Mouse (Mus musculus) bone marrow, adult 2 months (tissue): Measurements from ENCODE around the gene Nsun3. TPM values are rescaled to one million over a fixed set of nuclear protein-coding genes. Genes with fewer than 3 reads are reported as not detected.

Experiments used
- H3K27ac ChIP-seq: fragments of 200-500 bp; 2 replicates; pipeline ENCODE4 v1.5.1; 2012; ENCODE audit warnings: low read depth, mild to moderate bottlenecking, control low read depth, inconsistent platforms, low read length; ENCODE audit not compliant: control insufficient read depth, poor library complexity, insufficient read depth
- H3K4me1 ChIP-seq: fragments of 200-500 bp; 2 replicates; pipeline ENCODE4 v1.6.1; 2011; ENCODE audit warnings: low read length; ENCODE audit not compliant: control insufficient read depth, insufficient read depth
- H3K4me3 ChIP-seq: fragments of 200-500 bp; replicated peaks from 2 replicates; pipeline ENCODE3; 2011; ENCODE audit warnings: mild to moderate bottlenecking, low read depth, low read length, control low read depth; ENCODE audit not compliant: control insufficient read depth
- CTCF ChIP-seq: fragments of 200-500 bp; IDR thresholded peaks from 2 replicates; pipeline ENCODE4 v1.5.1; 2011; ENCODE audit warnings: low read length, control low read depth; ENCODE audit not compliant: control insufficient read depth, insufficient read depth
- POLR2A ChIP-seq: fragments of 200-500 bp; IDR thresholded peaks from 2 replicates; pipeline ENCODE4 v1.6.1; 2011; ENCODE audit warnings: low read depth, mild to moderate bottlenecking, control low read depth, low read length, borderline replicate concordance; ENCODE audit not compliant: control insufficient read depth
- WGBS: fragments of 180-500 bp; shearing (Covaris S2); methylation state at CpG from one replicate; pipeline ENCODE4 v1.1.7; 2018; 5-methylcytosine and 5-hydroxymethylcytosine counted together
- polyA plus RNA-seq: library from polyadenylated mRNA; stranded (reverse); fragments of >200 nt; gene quantifications from 2 replicates; pipeline ENCODE4 v1.2.4, GENCODE M21; 2011; ENCODE audit warnings: low replicate concordance; ENCODE audit not compliant: missing spikeins, insufficient read depth, insufficient read length

The Nsun3 gene
- polyA plus RNA-seq, 1 experiment = 11.3 TPM

DNA sequence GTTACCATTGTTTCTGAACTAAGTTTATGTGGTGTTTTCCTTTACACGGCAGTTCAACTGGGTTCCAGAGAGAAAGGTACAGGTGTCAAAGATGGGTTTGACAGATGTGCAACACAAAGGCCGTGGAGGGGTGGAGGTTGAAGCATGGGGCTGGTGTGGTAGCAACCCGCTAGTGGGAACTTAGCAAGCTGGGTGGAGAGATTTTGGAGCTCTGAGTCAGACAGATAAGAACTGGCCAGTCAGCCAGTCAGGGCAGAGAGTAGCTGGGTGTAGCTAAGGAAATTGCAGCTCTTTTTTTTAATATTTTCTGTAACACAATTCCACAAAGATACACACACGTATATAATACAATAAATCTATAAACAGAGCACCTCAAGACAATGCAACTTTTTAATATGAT is 24.2 kb upstream of the Nsun3 start:
- 72% methylated on average over 4 of the region's 4 CpGs for WGBS
- H3K4me3 ChIP-seq = no peak overlapping the region
- no peak for TF ChIP-seq POLR2A
- no peak for TF ChIP-seq CTCF
- H3K27ac ChIP-seq = no peak overlapping the region
- H3K4me1 ChIP-seq = no peaks in the 10 kb centered on the region

DNA sequence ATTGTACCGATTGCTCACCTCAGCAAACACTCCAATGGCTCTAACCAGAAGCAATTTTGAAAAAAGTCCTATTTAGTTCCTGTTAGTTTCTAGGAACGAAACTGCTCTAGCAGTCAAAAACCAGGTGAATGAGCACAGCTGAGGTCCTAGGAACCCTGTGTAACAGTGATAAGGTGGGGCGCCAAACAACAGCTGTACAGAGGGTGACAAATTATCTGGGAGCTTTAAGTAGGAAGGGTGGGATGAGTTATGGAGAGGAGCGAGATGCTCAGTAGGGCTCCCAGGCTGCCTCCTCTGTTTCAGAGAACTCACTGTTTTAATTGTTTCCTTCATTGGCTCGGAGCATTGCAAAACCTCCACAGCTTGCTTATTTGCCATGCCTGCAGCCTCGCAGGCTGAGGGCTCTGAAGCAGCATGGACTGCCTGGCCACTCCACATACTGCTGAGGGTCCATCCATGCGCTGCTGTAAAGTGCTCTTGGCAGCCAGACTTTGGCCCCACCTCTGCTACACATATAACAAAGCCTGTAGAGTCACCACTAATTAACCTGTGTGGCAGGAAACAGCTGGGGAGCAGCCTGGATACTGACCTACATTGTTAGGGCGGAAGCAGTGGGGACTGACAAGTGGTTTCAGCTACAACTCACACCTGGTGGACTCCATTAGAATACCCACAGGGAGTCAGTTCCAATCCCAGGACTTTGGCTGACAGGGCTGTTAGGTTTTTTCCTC is 20.8 kb upstream of the Nsun3 start:
- H3K27ac ChIP-seq = no peak overlapping the region
- H3K4me3 ChIP-seq = no peak overlapping the region
- peaks cover 1% of the 10 kb centered on the region; the same call in 1 of the 2 replicates for H3K4me1 ChIP-seq
- no peak for TF ChIP-seq POLR2A
- no peak for TF ChIP-seq CTCF
- 54% methylated on average over 8 of the region's 8 CpGs for WGBS

DNA sequence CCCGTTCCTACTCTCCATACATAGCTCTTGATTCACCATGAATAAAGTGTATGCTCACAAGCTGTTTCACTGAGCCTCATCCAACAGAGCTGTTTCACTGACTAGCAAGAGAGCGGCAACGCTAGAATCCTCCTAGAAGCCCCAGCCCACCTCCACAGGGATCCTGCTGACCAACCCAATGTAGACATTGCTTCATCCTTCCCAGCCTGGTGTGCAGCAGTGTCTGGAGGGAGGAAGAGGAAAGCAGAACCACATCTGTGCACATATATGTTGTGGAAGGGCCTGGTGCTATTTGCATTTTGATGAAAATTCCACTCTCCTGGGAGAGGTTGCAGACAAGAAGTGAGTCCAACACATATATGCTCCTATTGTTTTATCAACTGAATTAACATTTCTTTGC is 18.0 kb upstream of the Nsun3 start:
- H3K4me3 ChIP-seq = no peak overlapping the region
- TF ChIP-seq POLR2A = no peak
- 85% methylated on average over 3 of the region's 3 CpGs for WGBS
- no peak overlapping the region for H3K27ac ChIP-seq
- peaks cover 1% of the 10 kb centered on the region for H3K4me1 ChIP-seq

DNA sequence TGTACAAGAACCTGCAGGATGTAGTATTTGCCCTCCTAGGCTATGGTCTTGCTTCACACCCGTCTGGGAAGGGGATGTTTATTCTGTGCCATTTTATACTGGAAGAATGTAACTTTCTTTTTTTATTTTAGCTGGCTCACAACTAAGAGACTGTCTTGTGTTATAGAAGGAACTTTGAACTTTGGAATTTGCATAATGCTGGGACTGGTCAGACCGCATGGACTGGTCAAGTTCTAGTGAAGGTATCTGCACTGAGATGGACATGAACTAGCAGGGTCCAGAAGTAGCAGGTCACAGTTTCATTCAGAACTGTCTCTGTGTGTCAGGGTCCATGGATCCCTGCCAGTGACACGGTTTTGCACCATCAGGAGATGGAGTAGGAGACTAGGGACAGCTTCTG is 13.2 kb upstream of the Nsun3 start:
- H3K4me3 ChIP-seq = no peak overlapping the region
- peaks cover 3% of the 10 kb centered on the region for H3K4me1 ChIP-seq
- 66% methylated on average over 3 of the region's 3 CpGs for WGBS
- TF ChIP-seq CTCF = no peak
- no peak for TF ChIP-seq POLR2A
- no peak overlapping the region for H3K27ac ChIP-seq

DNA sequence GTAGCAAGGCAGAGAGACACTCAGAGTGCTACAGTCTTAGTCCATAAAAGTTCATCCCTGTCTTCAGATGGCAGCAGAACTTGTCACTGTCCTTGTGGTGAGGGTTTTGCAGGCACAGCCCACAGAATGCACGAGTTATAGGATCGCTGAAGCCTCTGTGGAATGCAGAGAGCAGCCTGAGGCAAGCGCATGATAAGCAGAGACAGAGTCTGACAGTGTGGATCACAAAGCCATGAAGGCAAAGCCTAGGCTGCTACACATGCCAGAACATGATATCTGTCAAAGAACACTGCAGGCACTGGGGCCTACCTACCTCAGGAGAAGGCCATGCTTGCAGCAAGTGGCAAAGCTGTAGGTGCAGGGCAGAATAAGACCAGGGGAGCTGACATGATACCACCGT is 12.8 kb upstream of the Nsun3 start:
- TF ChIP-seq POLR2A (no peak), CTCF (no peak)
- Histone ChIP-seq H3K4me1 (peaks cover 3% of the 10 kb centered on the region), H3K4me3 (no peak overlapping the region), H3K27ac (no peak overlapping the region)
- 79% methylated on average over 4 of the region's 4 CpGs for WGBS

DNA sequence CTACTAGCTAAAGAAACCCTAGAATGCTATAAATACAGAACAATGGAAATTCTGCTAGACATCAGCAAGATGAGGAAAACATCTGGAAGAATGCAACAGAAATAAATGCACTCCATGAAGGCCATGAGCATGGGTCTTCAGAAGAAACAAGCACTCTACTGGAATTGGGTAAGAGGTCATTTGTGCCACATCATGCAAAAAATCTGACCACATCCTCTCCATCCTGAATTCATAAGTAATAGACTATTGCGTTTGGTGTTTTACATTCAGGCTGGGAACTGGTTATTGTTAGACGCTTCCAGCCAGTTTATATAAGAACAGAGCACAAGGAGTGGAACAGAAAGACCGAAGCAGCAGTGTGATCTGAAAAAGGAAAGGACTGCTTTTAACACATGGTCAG is 12.2 kb upstream of the Nsun3 start:
- TF ChIP-seq POLR2A = no peak
- WGBS = 59% methylated on average over 3 of the region's 3 CpGs
- Histone ChIP-seq H3K4me1 (peaks cover 3% of the 10 kb centered on the region), H3K27ac (no peak overlapping the region), H3K4me3 (no peak overlapping the region)

DNA sequence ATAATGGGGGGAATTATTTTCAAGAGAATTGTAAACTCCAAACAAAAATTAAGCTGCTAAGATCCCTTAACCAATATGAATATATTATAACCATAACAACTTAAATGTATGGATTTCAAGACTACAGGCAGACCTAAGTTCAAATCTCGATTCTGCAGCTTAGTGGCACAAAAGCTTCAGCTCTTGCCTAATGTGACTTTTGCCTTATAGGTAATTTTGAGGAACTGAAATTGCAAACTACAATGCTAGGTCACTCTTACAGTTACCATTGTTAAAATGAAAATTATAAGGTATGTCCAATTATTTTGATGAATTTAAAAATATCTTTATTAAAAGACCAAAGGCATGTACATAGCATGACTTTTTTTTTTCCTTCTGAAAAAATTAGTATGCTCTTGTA is 10.0 kb upstream of the Nsun3 start:
- H3K4me1 ChIP-seq = peaks cover 2% of the 10 kb centered on the region; the same call in 1 of the 2 replicates
- no peak overlapping the region for H3K4me3 ChIP-seq
- TF ChIP-seq CTCF (no peak), POLR2A (no peak)
- no peak overlapping the region for H3K27ac ChIP-seq
- 22% methylated on average over 1 of the region's 1 CpGs for WGBS

DNA sequence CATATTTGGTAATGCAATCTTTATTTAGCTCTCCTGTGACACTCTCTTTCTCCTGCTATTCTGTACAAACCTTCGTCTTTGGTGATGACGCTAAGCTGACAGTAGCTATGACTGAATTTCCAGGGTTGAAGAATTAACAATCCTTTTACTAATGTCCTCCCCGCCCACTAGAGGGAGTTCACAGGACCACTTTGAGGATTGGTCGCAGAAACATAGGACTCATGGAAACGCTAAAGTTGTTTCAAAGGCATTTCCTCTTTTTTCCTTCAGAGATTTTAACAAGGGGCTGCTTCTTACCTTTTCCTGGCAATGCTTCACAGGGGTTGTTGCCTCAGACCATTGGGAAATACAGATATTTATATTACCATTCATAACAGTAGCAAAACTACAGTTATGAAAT is 4.4 kb downstream of the Nsun3 start:
- H3K4me3 ChIP-seq = no peak overlapping the region
- 24% methylated on average over 5 of the region's 5 CpGs for WGBS
- TF ChIP-seq POLR2A (no peak), CTCF (no peak)
- no peak overlapping the region for H3K27ac ChIP-seq
- H3K4me1 ChIP-seq = no peaks in the 10 kb centered on the region; the same call in 1 of the 2 replicates

DNA sequence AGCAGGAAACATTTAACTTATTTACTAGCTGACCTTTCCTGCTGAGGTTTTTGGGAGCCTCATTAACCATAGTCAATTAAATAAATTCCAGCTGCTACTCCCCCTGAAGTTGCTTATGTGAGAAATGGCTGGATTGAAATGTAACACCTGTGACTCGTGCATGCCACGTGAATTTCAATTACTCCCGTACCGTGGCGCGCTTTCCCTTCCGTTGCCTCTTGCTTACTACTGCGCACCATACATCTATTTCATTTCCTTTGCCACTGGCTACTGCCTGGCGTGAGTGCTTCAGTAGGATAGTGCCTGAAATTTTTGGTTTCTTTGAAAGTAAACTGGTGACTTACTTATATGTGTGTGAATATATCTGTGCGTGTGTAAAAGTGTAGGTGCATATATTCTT is 8.3 kb downstream of the Nsun3 start:
- 85% methylated on average over 10 of the region's 10 CpGs for WGBS
- TF ChIP-seq POLR2A = no peak
- no peak for TF ChIP-seq CTCF
- Histone ChIP-seq H3K4me1 (no peaks in the 10 kb centered on the region; the same call in 1 of the 2 replicates), H3K27ac (no peak overlapping the region), H3K4me3 (no peak overlapping the region)
